Mouse (Mus musculus): ENCODE measurements around the gene Brd3os.

Brd3os gene

GRCm38 (mm10) chr2:27421293-27422068 lies 20.6 kb upstream of the Brd3os start:
- no peak for DNase-seq (ENCODE audit: low read depth)

DNA sequence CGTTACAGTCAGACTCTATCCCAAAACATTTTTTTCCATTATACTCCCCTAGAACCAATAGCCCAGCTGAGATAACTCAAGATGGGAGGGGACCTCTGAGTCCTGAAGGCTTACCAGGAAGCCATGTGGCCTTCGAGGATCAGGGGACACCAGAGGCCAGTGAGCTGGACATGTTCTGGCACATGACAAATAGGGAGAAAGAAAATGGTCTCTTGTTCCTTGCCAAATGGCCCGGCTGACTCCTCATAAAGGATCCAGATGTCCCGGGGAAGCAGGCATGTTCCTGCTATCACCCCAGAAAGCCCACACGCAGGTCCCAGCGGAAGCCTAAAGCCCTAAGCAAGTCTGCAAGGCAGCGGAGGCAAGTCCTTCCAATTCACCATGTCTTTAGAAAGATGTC lies 18.5 kb upstream of the Brd3os start:
- no peak for DNase-seq (ENCODE audit: low read depth)

DNA sequence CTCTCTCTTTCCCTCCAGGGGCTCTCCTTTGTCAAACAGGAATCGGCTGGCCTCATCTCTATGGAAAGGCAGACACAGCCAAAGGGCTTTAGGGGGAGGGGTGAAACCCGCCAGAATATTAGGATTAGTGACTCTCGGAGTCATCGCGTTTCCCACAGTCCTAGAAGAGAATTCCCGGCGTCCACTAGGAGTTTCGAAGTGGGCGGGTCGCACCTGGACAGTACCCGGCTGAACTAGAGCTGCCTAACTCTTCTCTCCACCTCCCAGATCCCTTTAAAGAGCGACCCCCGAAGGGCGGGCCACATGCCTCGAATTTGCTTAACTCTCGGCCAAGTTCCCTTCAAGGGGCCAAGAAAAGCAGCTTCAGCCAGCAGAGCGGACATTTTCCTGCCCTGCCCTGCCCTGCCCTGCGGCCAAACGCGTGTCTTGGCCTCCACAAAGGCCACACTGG lies 16.9 kb upstream of the Brd3os start:
- peak; percentile 55 for DNase-seq (ENCODE audit: low read depth)

GRCm38 (mm10) chr2:27425751-27426405 lies 16.2 kb upstream of the Brd3os start:
- no peak for DNase-seq (ENCODE audit: low read depth)

GRCm38 (mm10) chr2:27426406-27426854 lies 15.7 kb upstream of the Brd3os start:
- peak; percentile 63 for DNase-seq (ENCODE audit: low read depth)

DNA sequence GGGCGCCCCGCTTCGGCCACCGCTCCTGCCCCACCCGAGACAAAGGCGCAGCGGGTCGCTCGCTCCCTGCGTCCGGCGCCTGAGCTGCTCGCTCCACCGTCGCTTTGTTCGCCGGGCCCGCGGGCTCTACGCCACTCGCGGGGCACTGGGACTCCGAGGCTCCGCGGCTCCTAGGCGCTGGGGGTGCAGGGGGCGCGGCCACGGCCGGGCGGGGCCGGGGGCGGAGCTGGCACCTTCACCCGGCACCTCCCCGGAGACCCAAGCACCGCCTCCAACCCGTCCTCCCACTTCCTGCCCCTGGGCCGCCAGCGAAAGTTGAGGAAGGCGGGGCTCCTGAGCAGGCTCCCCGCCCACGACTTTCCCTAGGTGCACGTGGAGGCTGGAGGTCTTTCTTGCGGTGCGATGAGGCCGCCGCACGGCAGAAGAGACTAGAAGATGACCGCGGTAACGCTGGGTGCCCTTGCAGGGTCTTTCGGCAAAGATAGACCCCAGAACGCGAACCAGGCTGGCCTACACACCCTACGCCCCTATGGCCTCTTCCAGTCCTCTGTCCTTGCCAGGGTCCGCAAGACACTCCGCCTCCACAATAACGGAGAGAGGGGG lies 15.2 kb upstream of the Brd3os start, which contains the start of gene Vav2:
Gene Vav2, minus strand, starts transcription at position 179 of the 603 bp plus-strand sequence.
- peak; percentile 94 for DNase-seq (ENCODE audit: low read depth)

DNA sequence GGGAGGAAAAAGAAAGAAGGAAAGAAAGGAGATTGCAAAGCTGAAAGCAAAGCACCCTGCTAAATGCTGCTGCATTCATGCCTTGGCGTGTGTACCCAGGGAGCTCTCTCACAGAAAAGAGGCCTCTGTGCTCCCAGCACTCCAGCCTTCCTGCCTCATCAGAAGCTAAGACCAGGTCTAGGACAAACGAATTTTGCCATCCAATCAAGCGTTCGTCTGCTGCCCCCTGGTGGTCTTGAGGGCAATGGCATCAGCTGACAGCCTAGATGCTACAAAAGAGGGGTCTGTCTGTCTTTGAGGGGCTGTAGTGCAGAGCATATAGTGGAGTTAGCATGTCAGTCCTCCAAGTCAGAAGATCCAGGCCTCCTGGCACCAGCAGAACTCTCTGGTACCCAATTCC lies 14.1 kb upstream of the Brd3os start:
- DNase-seq (ENCODE audit: low read depth): peak; percentile 92

GRCm38 (mm10) chr2:27430621-27431020 lies 11.5 kb upstream of the Brd3os start:
- no peak for DNase-seq (ENCODE audit: low read depth)

DNA sequence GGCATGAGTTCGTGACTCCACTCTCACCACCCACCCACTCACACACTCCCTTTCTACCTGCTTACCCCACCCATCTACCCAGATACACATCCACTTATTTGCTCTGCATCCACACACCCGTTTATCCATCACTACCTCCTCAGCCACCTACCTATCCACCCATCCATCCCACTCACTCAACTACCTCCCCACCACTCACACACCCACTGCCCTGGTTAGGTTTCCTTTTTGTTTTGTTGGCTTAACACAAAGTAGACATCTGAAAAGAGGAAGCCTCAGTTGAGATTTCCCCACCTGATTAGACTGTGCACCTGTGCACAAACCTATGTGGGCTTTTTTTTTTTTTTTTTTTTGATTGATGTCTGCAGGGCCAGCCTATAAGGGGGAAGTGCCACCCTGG lies 9.5 kb upstream of the Brd3os start:
- DNase-seq (ENCODE audit: low read depth): no peak

GRCm38 (mm10) chr2:27437876-27438275 lies 4.2 kb upstream of the Brd3os start:
- no peak for DNase-seq (ENCODE audit: low read depth)

DNA sequence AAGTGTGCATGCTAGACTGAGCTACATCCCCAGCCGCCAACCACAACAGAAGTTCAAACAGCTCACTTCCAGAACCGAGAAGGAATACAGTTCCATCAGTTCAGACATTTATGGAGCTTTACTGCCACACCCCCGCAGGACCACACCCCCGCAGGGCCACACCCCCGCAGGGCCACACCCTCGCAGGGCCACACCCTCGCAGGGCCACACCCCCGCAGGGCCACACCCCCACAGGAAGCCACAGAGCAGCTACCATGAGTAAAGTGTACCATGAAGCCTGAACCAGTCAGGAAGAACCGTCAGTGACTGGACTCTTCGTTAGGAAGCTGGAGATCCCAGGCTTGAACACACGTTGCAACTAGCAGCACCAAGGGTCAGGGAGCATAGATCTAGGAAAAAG lies 3.8 kb upstream of the Brd3os start:
- DNase-seq (ENCODE audit: low read depth): peak; percentile 62

- no peak for DNase-seq (ENCODE audit: low read depth)
Measured at GRCm38 (mm10) chr2:27442708-27443449, 755 bp downstream of the Brd3os start.

GRCm38 (mm10) chr2:27443450-27443708 lies 1.3 kb downstream of the Brd3os start:
- DNase-seq (ENCODE audit: low read depth): no peak

- DNase-seq (ENCODE audit: low read depth): no peak
Measured at GRCm38 (mm10) chr2:27445910-27446309, 3.8 kb downstream of the Brd3os start.

GRCm38 (mm10) chr2:27446812-27447211 lies 4.7 kb downstream of the Brd3os start:
- no peak for DNase-seq (ENCODE audit: low read depth)

- DNase-seq (ENCODE audit: low read depth): no peak
Measured at GRCm38 (mm10) chr2:27447782-27448181, 5.7 kb downstream of the Brd3os start.

GRCm38 (mm10) chr2:27450226-27450625 lies 8.1 kb downstream of the Brd3os start:
- DNase-seq (ENCODE audit: low read depth): no peak

DNA sequence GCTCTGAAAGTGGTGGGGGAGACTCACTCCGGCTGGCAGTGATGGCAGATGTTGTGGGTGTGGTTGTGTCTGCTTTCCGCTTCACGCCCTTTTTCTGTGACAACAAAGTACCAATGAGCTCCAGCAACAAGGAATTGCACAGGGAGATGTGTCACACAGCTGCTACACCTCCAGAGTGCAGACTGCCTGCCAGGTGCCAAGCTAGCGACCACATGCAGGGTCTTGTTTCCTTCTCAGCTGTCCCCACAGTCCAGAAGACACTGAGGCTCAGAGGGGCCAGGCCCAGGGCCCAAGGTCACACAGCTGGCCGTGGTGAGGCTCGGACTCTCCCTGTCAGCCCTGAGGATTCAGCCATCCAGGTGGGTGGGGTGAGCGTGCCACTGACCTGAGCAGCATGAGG lies 17.6 kb downstream of the Brd3os start:
- no peak for DNase-seq (ENCODE audit: low read depth)

DNA sequence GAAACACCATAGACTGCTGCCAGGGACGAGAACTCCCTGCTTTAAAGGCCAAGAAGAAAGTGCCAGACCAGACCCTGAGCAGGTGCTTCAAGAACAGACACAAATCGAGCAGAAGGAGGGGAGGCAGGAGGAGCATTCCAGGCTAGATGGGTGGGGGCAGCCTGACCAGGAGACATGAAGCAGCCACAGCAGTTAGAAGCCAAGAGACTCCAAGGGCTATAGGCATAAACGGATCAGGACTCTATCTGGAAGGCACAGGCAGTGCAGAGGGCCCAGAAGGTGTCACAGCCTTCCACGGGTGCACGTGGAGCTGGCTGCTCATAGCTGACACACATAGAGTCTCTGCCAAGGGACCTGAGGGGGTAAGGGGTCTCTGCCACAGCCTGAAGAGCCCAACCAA lies 18.0 kb downstream of the Brd3os start:
- no peak for DNase-seq (ENCODE audit: low read depth)

GRCm38 (mm10) chr2:27460651-27461050 lies 18.5 kb downstream of the Brd3os start:
- DNase-seq (ENCODE audit: low read depth): no peak

DNA sequence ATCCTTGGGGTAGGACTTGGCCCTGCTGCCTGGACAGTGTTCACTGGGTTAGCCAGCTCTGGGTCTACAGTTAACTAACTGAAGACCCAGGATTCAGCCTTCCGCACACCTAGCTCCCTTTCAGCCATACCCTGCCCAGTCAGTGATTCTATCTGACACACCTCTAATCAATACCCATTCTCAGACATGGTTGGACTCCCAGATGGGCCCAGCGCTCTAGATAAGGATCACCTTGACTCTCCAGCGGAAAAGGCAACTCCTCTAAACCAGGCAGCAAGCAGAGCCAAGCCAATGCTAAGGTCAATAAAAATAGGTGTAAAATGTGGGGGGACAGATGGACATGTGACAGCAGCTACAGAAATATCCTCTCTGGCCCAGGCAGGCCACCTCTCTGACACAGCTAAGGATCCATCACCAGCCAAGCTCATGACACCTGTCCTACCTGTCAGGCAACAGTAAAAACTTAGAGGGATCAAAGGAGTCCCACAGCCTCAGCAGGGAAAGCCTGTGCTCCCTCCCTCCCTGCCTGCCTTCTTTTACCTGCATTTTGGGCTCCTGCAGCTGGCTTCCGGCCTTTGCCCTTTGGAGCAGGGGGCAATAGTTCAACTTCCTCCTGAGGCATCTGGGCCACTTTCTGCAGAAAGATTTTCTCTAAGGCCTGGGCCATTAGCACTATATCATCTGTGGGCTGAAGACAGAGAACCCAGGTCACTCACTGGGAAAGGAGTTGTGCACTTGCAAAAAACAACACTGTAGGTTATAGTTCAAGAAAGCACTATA lies 19.9 kb downstream of the Brd3os start:
- DNase-seq (ENCODE audit: low read depth): no peak

DNA sequence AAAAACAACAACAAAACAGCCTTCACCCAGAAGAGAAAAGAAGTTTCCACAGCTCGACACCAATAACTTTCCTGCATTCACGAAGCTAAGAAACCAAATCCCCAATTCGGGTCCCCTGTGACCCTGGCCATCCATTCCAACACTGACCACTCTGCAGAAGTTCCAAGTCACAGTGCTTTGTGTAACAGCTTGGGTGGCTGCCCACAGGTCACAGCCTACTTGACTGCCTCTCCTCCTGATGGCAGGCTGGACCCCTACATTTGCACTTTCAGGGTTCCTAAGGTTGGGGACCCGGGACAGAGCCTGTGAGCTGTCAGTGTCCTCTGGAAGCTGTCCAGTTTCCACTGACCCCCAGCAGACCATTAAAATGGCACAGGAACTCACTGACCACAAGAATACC lies 20.8 kb downstream of the Brd3os start:
- DNase-seq (ENCODE audit: low read depth): no peak
